Mouse (Mus musculus): Measurements from ENCODE around the gene Eif2b2.

Eif2b2 gene

GRCm38 (mm10) chr12:85256074-85256751 lies 36.9 kb downstream of the Eif2b2 start:
- DNase-seq, result no peak

- no peak for DNase-seq
These were observed 37.8 kb downstream of the Eif2b2 start for GRCm38 (mm10) chr12:85257008-85257639.

GRCm38 (mm10) chr12:85262489-85262888 lies 43.2 kb downstream of the Eif2b2 start:
- DNase-seq, result peak; percentile 57 to 67

- DNase-seq, result no peak
These were observed 43.9 kb downstream of the Eif2b2 start for GRCm38 (mm10) chr12:85263190-85263589.

- DNase-seq, result peak; percentile 24 to 30
These were observed 45.2 kb downstream of the Eif2b2 start for GRCm38 (mm10) chr12:85264531-85264930.

GRCm38 (mm10) chr12:85264940-85265339 lies 45.7 kb downstream of the Eif2b2 start:
- no peak for DNase-seq

GRCm38 (mm10) chr12:85266248-85266647 lies 47.0 kb downstream of the Eif2b2 start:
- no peak for DNase-seq

- DNase-seq, result no peak
These were observed 50.5 kb downstream of the Eif2b2 start for GRCm38 (mm10) chr12:85269821-85270220.

GRCm38 (mm10) chr12:85270319-85270718 lies 51.0 kb downstream of the Eif2b2 start, which contains the start of gene Mlh3:
Gene Mlh3 (minus strand): TSS chr12:85270599.
- peak; percentile 88 to 93 for DNase-seq

GRCm38 (mm10) chr12:85271132-85271842 lies 52.0 kb downstream of the Eif2b2 start:
- no peak for DNase-seq

- no peak for DNase-seq
These were observed 52.5 kb downstream of the Eif2b2 start for GRCm38 (mm10) chr12:85271843-85272206.

GRCm38 (mm10) chr12:85273508-85273907 lies 54.2 kb downstream of the Eif2b2 start:
- DNase-seq, result peak; percentile 52 to 56

All from kidney, postnatal 4 days (tissue).